Mouse (Mus musculus): ENCODE results near the gene AI182371. TPM values are rescaled to one million over a fixed set of nuclear protein-coding genes. Genes with fewer than 3 reads are reported as not detected.

Gene AI182371
- total and polyA plus RNA-seq, 3 experiments = 0.08 to 3.6 (median 1.6) TPM

DNA sequence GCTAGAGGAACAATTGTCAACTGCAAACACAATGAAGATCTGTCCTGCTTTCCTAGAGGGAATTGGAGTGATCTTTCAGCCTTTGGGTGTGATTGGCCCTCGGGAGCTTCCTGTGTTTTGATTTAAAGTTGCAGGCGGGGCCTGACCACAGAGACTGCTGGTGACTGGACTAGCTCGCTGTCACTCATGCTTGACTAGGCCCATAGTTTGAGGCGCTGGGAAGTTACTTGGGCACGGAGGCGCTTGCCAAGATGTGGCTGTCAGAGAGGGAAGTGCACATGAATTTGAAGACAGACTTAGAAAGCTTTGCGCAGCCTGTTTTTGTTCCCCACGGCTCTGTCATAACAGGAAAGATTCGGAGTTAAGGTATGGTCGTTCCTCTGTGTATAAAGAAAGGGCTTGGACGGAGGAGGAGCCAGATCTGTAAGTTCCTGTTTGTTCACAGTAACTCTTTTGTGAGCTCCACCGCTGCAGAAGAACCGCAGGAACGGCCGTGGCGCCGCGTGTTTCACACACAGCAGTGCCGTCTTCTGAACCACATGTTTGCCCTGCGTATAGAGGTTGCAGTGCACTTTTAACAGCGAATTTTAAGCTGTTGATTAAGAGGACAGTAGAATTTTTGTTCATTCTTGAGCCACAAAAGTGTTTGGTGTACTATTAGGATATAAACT, 30.8 kb upstream of the AI182371 start:
- Histone ChIP-seq H3K27me3 (ENCODE audit: insufficient read depth, low read length) (no peaks in the 10 kb centered on the region), H3K4me1 (ENCODE audit: insufficient read depth, low read depth, low read length) (peaks cover 12% of the 10 kb centered on the region), H3K9me3 (replicated peaks) (no peaks in the 10 kb centered on the region), H3K36me3 (replicated peaks) (peaks cover 46% of the 10 kb centered on the region), H3K4me3 (ENCODE audit: low read depth, low read length) (peak overlapping the region; percentile 70)
- DNase-seq (ENCODE audit: low spot score) (peak; percentile 75), ATAC-seq (ENCODE audit: extremely low read depth, insufficient number of reproducible peaks, low FRiP score, poor library complexity, severe bottlenecking) (peak; percentile 97)
- TF ChIP-seq GATA1 (IDR thresholded peaks at IDR 0.05; ENCODE audit: borderline replicate concordance, low read length) (no peak), POLR2AphosphoS5 (IDR thresholded peaks at IDR 0.05; ENCODE audit: insufficient replicate concordance, low read depth, low read length) (no peak), CTCF (IDR thresholded peaks at IDR 0.05; ENCODE audit: low read depth, low read length) (no peak), TAL1 (conservative IDR thresholded peaks at IDR 0.05; ENCODE audit: low read depth, low read length) (no peak), GATA2 (IDR thresholded peaks at IDR 0.05; ENCODE audit: borderline replicate concordance, low read depth, low read length) (no peak)

DNA sequence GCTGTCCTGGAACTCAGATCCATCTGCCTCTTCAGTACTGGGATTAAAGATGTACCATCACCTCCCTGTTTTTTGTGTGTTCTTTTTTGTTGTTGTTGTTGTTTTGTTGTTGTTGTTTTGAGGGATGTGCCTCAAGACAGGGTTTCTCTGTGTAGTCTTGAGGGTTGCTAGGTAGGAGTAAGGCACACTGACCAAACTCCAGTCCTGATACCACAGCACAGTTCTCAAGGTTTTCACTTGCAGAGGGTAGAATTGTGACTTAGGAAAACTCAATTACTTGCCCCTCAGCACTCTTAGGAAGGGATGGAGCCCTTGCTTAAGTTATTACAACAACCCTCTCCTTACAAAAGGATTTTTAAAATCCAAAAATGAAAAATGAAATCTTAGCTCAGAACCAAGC, 30.1 kb upstream of the AI182371 start:
- ATAC-seq (ENCODE audit: extremely low read depth, insufficient number of reproducible peaks, low FRiP score, poor library complexity, severe bottlenecking) (no peak), DNase-seq (ENCODE audit: low spot score) (no peak)
- H3K36me3 ChIP-seq (replicated peaks) = peaks cover 42% of the 10 kb centered on the region
- H3K4me3 ChIP-seq (ENCODE audit: low read depth, low read length) = no peak overlapping the region; the same call in 1 of the 2 replicates
- TF ChIP-seq CTCF (IDR thresholded peaks at IDR 0.05; ENCODE audit: low read depth, low read length) (no peak), GATA2 (IDR thresholded peaks at IDR 0.05; ENCODE audit: borderline replicate concordance, low read depth, low read length) (no peak), GATA1 (IDR thresholded peaks at IDR 0.05; ENCODE audit: borderline replicate concordance, low read length) (no peak), TAL1 (conservative IDR thresholded peaks at IDR 0.05; ENCODE audit: low read depth, low read length) (no peak), POLR2AphosphoS5 (IDR thresholded peaks at IDR 0.05; ENCODE audit: insufficient replicate concordance, low read depth, low read length) (no peak)
- H3K4me1 ChIP-seq (ENCODE audit: insufficient read depth, low read depth, low read length) = peaks cover 12% of the 10 kb centered on the region
- no peaks in the 10 kb centered on the region for H3K9me3 ChIP-seq (replicated peaks)
- H3K27me3 ChIP-seq (ENCODE audit: insufficient read depth, low read length) = no peaks in the 10 kb centered on the region

DNA sequence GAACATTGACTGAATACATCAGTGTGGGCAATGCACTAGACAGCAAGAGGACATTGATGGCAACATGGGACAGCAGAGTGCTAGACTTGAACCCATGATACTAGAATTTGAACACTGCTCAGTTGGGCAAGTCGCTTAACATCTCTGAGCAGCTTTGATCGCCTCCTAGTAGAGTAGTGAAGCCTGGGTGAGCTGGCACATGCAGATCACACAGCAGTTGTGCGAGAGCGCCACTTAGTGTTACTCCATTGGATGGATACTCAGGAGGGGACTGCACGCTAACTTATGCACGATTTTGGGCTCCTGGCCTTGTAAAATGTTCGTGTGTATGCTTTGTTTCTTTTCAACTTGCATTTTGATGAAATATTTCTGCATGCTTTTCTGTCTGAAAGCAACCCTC, 23.4 kb upstream of the AI182371 start:
- ATAC-seq (ENCODE audit: extremely low read depth, insufficient number of reproducible peaks, low FRiP score, poor library complexity, severe bottlenecking) = no peak
- Histone ChIP-seq H3K4me3 (ENCODE audit: low read depth, low read length) (no peak overlapping the region), H3K27me3 (ENCODE audit: insufficient read depth, low read length) (no peaks in the 10 kb centered on the region), H3K9me3 (replicated peaks) (no peaks in the 10 kb centered on the region), H3K4me1 (ENCODE audit: insufficient read depth, low read depth, low read length) (no peaks in the 10 kb centered on the region), H3K36me3 (replicated peaks) (peaks cover 63% of the 10 kb centered on the region)
- DNase-seq (ENCODE audit: low spot score) = no peak
- TF ChIP-seq GATA1 (IDR thresholded peaks at IDR 0.05; ENCODE audit: borderline replicate concordance, low read length) (no peak), CTCF (IDR thresholded peaks at IDR 0.05; ENCODE audit: low read depth, low read length) (no peak), POLR2AphosphoS5 (IDR thresholded peaks at IDR 0.05; ENCODE audit: insufficient replicate concordance, low read depth, low read length) (no peak), GATA2 (IDR thresholded peaks at IDR 0.05; ENCODE audit: borderline replicate concordance, low read depth, low read length) (no peak), TAL1 (conservative IDR thresholded peaks at IDR 0.05; ENCODE audit: low read depth, low read length) (no peak)

DNA sequence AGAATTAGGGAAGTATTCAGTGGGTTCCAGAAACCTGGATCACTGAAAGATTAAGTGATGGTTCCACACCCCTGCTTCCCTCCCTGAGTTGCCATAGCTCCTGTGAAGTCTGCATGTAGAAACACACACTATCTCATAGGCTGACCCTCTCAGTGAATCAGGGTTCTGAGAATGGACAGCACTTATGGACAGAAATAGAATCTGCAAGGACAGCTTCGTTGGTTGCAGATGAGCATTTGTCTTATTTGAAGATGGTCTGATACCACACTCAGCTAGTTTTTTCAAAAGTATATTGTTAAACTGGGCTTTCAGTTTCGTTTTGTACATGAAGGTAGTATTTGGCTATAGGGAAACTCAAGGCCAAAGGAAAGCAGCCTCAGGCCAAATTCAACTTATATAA, 9.2 kb upstream of the AI182371 start:
- H3K36me3 ChIP-seq (replicated peaks) = peaks cover 32% of the 10 kb centered on the region
- DNase-seq (ENCODE audit: low spot score) (no peak), ATAC-seq (ENCODE audit: extremely low read depth, insufficient number of reproducible peaks, low FRiP score, poor library complexity, severe bottlenecking) (no peak)
- no peaks in the 10 kb centered on the region for H3K9me3 ChIP-seq (replicated peaks)
- TF ChIP-seq TAL1 (conservative IDR thresholded peaks at IDR 0.05; ENCODE audit: low read depth, low read length) (no peak), CTCF (IDR thresholded peaks at IDR 0.05; ENCODE audit: low read depth, low read length) (no peak), GATA2 (IDR thresholded peaks at IDR 0.05; ENCODE audit: borderline replicate concordance, low read depth, low read length) (no peak), POLR2AphosphoS5 (IDR thresholded peaks at IDR 0.05; ENCODE audit: insufficient replicate concordance, low read depth, low read length) (no peak)
- no peaks in the 10 kb centered on the region for H3K27me3 ChIP-seq (ENCODE audit: insufficient read depth, low read length)
- H3K4me1 ChIP-seq (ENCODE audit: insufficient read depth, low read depth, low read length) = peaks cover 39% of the 10 kb centered on the region
- H3K4me3 ChIP-seq (ENCODE audit: low read depth, low read length) = no peak overlapping the region; the same call in 1 of the 2 replicates

DNA sequence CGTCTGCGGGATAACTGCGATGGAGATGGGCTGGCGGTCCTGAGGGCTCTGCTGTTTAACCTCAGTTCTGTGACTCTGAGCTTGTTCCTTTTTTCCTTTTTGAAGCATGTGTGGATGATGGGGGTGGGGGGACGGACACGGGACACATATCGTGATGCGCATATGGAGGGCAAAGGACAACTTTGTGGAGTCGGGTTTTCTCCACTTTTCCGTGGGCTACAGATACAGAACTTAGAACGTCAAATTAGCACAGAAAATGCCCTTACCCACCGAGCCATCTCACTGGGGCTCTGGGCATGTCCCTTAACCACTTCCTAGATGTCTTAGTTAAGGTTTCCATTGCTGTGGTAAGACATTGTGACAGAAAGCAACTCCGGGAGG, 8.6 kb upstream of the AI182371 start:
- Histone ChIP-seq H3K4me1 (ENCODE audit: insufficient read depth, low read depth, low read length) (peaks cover 39% of the 10 kb centered on the region), H3K9me3 (replicated peaks) (no peaks in the 10 kb centered on the region), H3K27me3 (ENCODE audit: insufficient read depth, low read length) (no peaks in the 10 kb centered on the region), H3K4me3 (ENCODE audit: low read depth, low read length) (peak overlapping the region; percentile 86), H3K36me3 (replicated peaks) (peaks cover 26% of the 10 kb centered on the region)
- no peak for DNase-seq (ENCODE audit: low spot score)
- TF ChIP-seq CTCF (IDR thresholded peaks at IDR 0.05; ENCODE audit: low read depth, low read length) (no peak), POLR2AphosphoS5 (IDR thresholded peaks at IDR 0.05; ENCODE audit: insufficient replicate concordance, low read depth, low read length) (no peak), GATA2 (IDR thresholded peaks at IDR 0.05; ENCODE audit: borderline replicate concordance, low read depth, low read length) (no peak), GATA1 (IDR thresholded peaks at IDR 0.05; ENCODE audit: borderline replicate concordance, low read length) (no peak), TAL1 (conservative IDR thresholded peaks at IDR 0.05; ENCODE audit: low read depth, low read length) (no peak)
- ATAC-seq (ENCODE audit: extremely low read depth, insufficient number of reproducible peaks, low FRiP score, poor library complexity, severe bottlenecking) = no peak

DNA sequence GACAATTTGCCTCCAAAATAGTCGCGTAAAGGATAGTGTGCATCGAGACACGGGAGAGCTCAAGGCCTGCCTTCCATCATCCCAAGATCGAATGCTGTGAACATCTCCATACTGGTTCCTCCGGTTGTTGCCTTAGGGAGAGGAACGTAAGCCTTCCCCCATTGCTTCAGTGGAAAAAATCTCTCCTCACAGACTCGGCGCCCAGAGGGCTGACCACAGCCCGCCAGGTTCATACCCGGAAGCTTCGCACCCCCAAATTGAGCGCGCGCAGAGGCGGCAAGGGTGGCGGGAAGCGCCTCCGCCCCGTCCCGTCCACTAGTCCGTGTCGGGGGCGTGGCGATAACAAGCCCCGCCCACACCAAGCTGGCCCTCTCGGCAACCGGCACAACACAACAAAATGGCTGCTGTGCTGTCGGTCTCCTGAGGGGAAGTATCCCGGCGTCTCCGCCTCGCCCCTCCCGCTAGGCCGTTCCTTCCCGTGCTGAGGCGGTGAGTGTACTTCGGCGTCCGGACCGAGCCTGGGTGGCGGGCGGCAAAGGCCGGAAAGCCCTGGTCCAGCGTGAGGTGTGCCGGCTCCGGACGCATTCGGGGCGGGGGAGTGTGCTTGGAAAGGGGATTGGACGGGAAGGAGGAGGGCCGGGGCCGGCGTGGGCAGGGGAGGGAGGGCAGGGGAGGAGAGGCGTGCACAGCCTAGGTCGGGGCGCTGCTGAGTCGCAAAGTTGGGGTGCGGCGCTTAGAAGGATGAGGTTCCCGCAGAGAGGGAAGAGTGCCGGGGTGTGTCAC, 8.0 kb upstream of the AI182371 start, which contains the start of gene Cntrl:
Gene Cntrl (plus strand): TSS at position 352 of the 783 bp plus-strand sequence.
- TF ChIP-seq POLR2AphosphoS5 (IDR thresholded peaks at IDR 0.05; ENCODE audit: insufficient replicate concordance, low read depth, low read length) = no peak
- TF ChIP-seq GATA2 (IDR thresholded peaks at IDR 0.05; ENCODE audit: borderline replicate concordance, low read depth, low read length) = no peak
- TF ChIP-seq CTCF (IDR thresholded peaks at IDR 0.05; ENCODE audit: low read depth, low read length) = no peak
- TF ChIP-seq TAL1 (conservative IDR thresholded peaks at IDR 0.05; ENCODE audit: low read depth, low read length) = no peak
- TF ChIP-seq GATA1 (IDR thresholded peaks at IDR 0.05; ENCODE audit: borderline replicate concordance, low read length) = no peak
- ATAC-seq (ENCODE audit: extremely low read depth, insufficient number of reproducible peaks, low FRiP score, poor library complexity, severe bottlenecking) (peak; percentile 81), DNase-seq (ENCODE audit: low spot score) (peak; percentile 86)
- peaks cover 39% of the 10 kb centered on the region for H3K4me1 ChIP-seq (ENCODE audit: insufficient read depth, low read depth, low read length)
- H3K36me3 ChIP-seq (replicated peaks) = peaks cover 21% of the 10 kb centered on the region
- H3K27me3 ChIP-seq (ENCODE audit: insufficient read depth, low read length) = no peaks in the 10 kb centered on the region
- H3K9me3 ChIP-seq (replicated peaks) = no peaks in the 10 kb centered on the region
- H3K4me3 ChIP-seq (ENCODE audit: low read depth, low read length) = peak within 1 kb of the TSS; percentile 86

Data from G1E (cell line).